Mouse (Mus musculus) CH12.LX (cell line): ENCODE measurements at regions not wholly inside any gene's neighbourhood (a gene's known extent, or its start where the extent isn't known, plus 50 kb on each side); places are given as distances from the start of the nearest gene placed in this dataset.

Experiments
- CTCF ChIP-seq, 2 experiments: IDR thresholded peaks in 1 of 2; conservative IDR thresholded peaks in 1 of 2; 2 replicates each; pipeline ENCODE4 v1.5.1; 2011 to 2012; ENCODE audit warnings: low read depth in 2 of 2, low read length in 2 of 2, improper control_type of control experiment in 1 of 2, inconsistent platforms in 1 of 2, mild to moderate bottlenecking in 1 of 2, moderate library complexity in 1 of 2
- HCFC1 ChIP-seq: IDR thresholded peaks from 2 replicates; pipeline ENCODE4 v1.6.1; 2012; ENCODE audit warnings: low read depth, mild to moderate bottlenecking, inconsistent platforms, low read length, improper control_type of control experiment
- KAT2A ChIP-seq: IDR thresholded peaks from 2 replicates; pipeline ENCODE4 v1.6.1; 2012; ENCODE audit warnings: low read length, improper control_type of control experiment, inconsistent platforms; ENCODE audit not compliant: insufficient replicate concordance
- MEF2A ChIP-seq: IDR thresholded peaks from 2 replicates; pipeline ENCODE4 v1.6.1; 2014; ENCODE audit warnings: low read depth, mild to moderate bottlenecking, inconsistent platforms, low read length, improper control_type of control experiment, borderline replicate concordance
- NELFE ChIP-seq: IDR thresholded peaks from 2 replicates; pipeline ENCODE4 v1.6.1; 2011; ENCODE audit warnings: low read depth, low read length, improper control_type of control experiment
- POLR2A ChIP-seq: IDR thresholded peaks from 2 replicates; pipeline ENCODE4 v1.6.1; 2011; ENCODE audit warnings: low read depth, mild to moderate bottlenecking, improper control_type of control experiment, low read length
- TCF12 ChIP-seq: IDR thresholded peaks from 2 replicates; pipeline ENCODE4 v1.6.1; 2014; ENCODE audit warnings: low read depth, mild to moderate bottlenecking, inconsistent platforms, low read length, improper control_type of control experiment
- UBTF ChIP-seq: IDR thresholded peaks from 2 replicates; pipeline ENCODE4 v1.6.1; 2012; ENCODE audit warnings: low read depth, mild to moderate bottlenecking, inconsistent platforms, low read length, improper control_type of control experiment, moderate library complexity
- USF1 ChIP-seq: IDR thresholded peaks from 2 replicates; pipeline ENCODE4 v1.6.1; 2014; ENCODE audit warnings: low read depth, mild to moderate bottlenecking, inconsistent platforms, low read length, improper control_type of control experiment

DNA sequence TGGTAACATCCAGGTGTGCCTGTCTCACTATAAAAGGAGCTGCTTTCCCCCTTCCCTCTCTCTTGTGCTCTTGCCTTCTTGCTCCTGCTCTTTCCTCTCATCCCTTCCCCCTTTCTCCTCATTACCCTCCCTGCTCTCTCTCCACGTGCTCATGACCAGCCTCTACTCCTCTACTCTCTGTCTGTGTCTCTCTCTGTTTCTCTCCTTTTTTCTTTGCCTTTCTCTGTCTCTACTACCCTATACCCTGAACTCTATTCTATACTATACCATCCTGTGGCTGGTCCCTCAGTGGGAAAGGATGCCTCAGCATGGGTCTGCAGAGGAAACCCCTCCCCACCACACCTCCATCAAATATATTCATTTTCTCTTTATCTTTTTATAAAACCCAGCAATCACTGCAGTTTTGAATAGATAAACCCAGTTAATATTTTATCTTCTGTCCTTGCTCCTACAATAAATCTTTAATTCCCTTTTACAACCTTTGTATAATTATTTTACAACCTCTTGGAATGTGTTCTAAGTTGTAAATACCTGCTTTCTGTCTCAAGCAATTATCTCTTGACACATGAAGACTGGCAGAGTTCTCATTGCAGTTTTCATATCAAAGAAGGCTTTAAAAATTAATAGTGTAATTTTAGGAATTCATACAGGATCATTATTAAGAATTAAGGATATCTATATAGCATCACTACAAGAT is 127.1 kb upstream of the Gnai1 start:
- TF ChIP-seq NELFE (no peak), CTCF (conservative IDR thresholded peaks at IDR 0.05 in 1 of 2, IDR thresholded peaks at IDR 0.05 in 1 of 2; ENCODE audit: low read depth in 2 of 2, low read length in 2 of 2) (no peak), TCF12 (no peak), MEF2A (no peak), USF1 (no peak), POLR2A (no peak), UBTF (no peak), KAT2A (no peak), HCFC1 (no peak)
